Mouse (Mus musculus) neural tube, embryonic 13.5 days (tissue): Measurements from ENCODE around the gene Aanat. TPM values are rescaled to one million over a fixed set of nuclear protein-coding genes. Genes with fewer than 3 reads are reported as not detected.

Experiments used
- ATAC-seq: fragments of 200-750 bp; cut with Nextera tagmentation; 2 replicates; pipeline ENCODE4 v1.8.0; 2017; ENCODE audit warnings: low read depth, mild to moderate bottlenecking, moderate TSS enrichment, moderate library complexity
- H3K27ac ChIP-seq: fragments of 300-500 bp; sonication (generic); replicated peaks from 2 replicates; pipeline ENCODE4 v1.5.1; 2015; ENCODE audit warnings: moderate library complexity, mild to moderate bottlenecking, inconsistent platforms
- H3K27me3 ChIP-seq: fragments of 300-500 bp; sonication (generic); 2 replicates; pipeline ENCODE4 v1.6.1; 2015; ENCODE audit warnings: mild to moderate bottlenecking, inconsistent platforms
- H3K36me3 ChIP-seq: fragments of 300-500 bp; sonication (generic); 2 replicates; pipeline ENCODE4 v1.6.1; 2015; ENCODE audit warnings: mild to moderate bottlenecking, inconsistent platforms
- H3K4me1 ChIP-seq: fragments of 300-500 bp; sonication (generic); replicated peaks from 2 replicates; pipeline ENCODE4 v1.6.1; 2015; ENCODE audit warnings: inconsistent platforms
- H3K4me2 ChIP-seq: fragments of 300-500 bp; sonication (generic); 2 replicates; pipeline ENCODE4 v1.6.1; 2015; ENCODE audit warnings: inconsistent platforms, mild to moderate bottlenecking, moderate library complexity
- H3K4me3 ChIP-seq: fragments of 300-500 bp; sonication (generic); 2 replicates; pipeline ENCODE4 v1.5.1; 2015; ENCODE audit warnings: mild to moderate bottlenecking, inconsistent platforms
- H3K9ac ChIP-seq: fragments of 300-500 bp; sonication (generic); 2 replicates; pipeline ENCODE4 v1.6.1; 2015; ENCODE audit warnings: moderate library complexity, mild to moderate bottlenecking, inconsistent platforms
- H3K9me3 ChIP-seq: fragments of 300-500 bp; sonication (generic); 2 replicates; pipeline ENCODE4 v1.6.1; 2016; ENCODE audit warnings: inconsistent platforms
- WGBS: fragments of 180-500 bp; shearing (Covaris S2); methylation state at CpG from one replicate; pipeline ENCODE4 v1.1.7; 2015; 5-methylcytosine and 5-hydroxymethylcytosine counted together
- polyA plus RNA-seq: library from polyadenylated mRNA; unstranded; fragments of >200 nt; fragmentation: Nextera tagmentation; extraction: Ambion mirVana; gene quantifications from 2 replicates; pipeline ENCODE4 v1.2.1, GENCODE M21; 2015

Gene Aanat
- polyA plus RNA-seq, 1 experiment from 2014 or later = 0.18 TPM

- no peaks in the 10 kb centered on the region for H3K36me3 ChIP-seq
- no peak overlapping the region for H3K27ac ChIP-seq
- no peaks in the 10 kb centered on the region for H3K27me3 ChIP-seq
- H3K4me1 ChIP-seq = peaks cover 76% of the 10 kb centered on the region
- 70% methylated on average over 1 of the region's 1 CpGs for WGBS
- ATAC-seq = no peak
- H3K4me2 ChIP-seq = no peak overlapping the region
- no peaks in the 10 kb centered on the region for H3K9me3 ChIP-seq
- no peak overlapping the region for H3K4me3 ChIP-seq
- H3K9ac ChIP-seq = 0 out of 2 replicates have a peak overlapping the region, but pooled peaks have one; percentile 12
Observed at GRCm38 (mm10) chr11:116555572-116555971, 30.7 kb upstream of the Aanat start.

GRCm38 (mm10) chr11:116556308-116556707 lies 29.9 kb upstream of the Aanat start:
- H3K9ac ChIP-seq = no peak overlapping the region
- H3K4me1 ChIP-seq = peaks cover 69% of the 10 kb centered on the region
- no peaks in the 10 kb centered on the region for H3K27me3 ChIP-seq
- 0 out of 2 replicates have a peak overlapping the region, but pooled peaks have one; percentile 13 for H3K27ac ChIP-seq
- H3K4me3 ChIP-seq = no peak overlapping the region
- H3K36me3 ChIP-seq = no peaks in the 10 kb centered on the region
- 68% methylated on average over 6 of the region's 6 CpGs for WGBS
- H3K9me3 ChIP-seq = no peaks in the 10 kb centered on the region
- ATAC-seq = no peak
- H3K4me2 ChIP-seq = no peak overlapping the region

- 63% methylated on average over 7 of the region's 7 CpGs for WGBS
Observed at GRCm38 (mm10) chr11:116565283-116566041, 20.8 kb upstream of the Aanat start.

DNA sequence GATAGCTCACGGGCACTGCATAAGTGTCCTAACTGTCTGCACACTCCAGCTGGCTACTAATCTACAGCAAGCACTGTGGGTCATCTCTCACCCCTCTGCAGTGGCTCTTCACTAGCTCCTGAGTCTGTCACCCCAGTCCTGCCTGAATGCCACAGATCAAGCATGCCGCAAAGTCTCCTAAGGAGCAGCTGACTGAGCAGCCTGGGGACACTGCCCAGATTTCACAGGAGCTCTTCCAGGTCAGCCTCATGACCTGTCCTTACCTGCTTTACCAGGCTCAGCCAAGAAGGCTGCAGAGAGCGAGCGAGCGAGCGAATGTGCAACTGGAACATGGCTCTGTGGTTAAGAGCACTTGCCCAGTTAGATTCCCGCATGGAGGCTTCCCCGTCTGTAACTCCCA lies 18.7 kb upstream of the Aanat start:
- Histone ChIP-seq H3K9ac (no peak overlapping the region), H3K27ac (no peak overlapping the region), H3K4me1 (peaks cover 49% of the 10 kb centered on the region), H3K27me3 (no peaks in the 10 kb centered on the region), H3K9me3 (no peaks in the 10 kb centered on the region), H3K4me2 (no peak overlapping the region), H3K4me3 (no peak overlapping the region), H3K36me3 (no peaks in the 10 kb centered on the region)
- no peak for ATAC-seq
- 73% methylated on average over 8 of the region's 8 CpGs for WGBS

More at GRCm38 (mm10) chr11:116565283-116566041, 20.8 kb upstream of the Aanat start:
- Histone ChIP-seq H3K9me3 (no peaks in the 10 kb centered on the region), H3K36me3 (no peaks in the 10 kb centered on the region), H3K4me2 (no peak overlapping the region), H3K27me3 (no peaks in the 10 kb centered on the region), H3K4me1 (peaks cover 28% of the 10 kb centered on the region), H3K4me3 (no peak overlapping the region), H3K27ac (no peak overlapping the region), H3K9ac (no peak overlapping the region)
- no peak for ATAC-seq

- H3K27me3 ChIP-seq = no peaks in the 10 kb centered on the region
- no peak overlapping the region; the same call in 1 of the 2 replicates for H3K27ac ChIP-seq
- H3K36me3 ChIP-seq = no peaks in the 10 kb centered on the region
- no peak overlapping the region for H3K9ac ChIP-seq
- H3K4me1 ChIP-seq = peaks cover 78% of the 10 kb centered on the region
- no peak overlapping the region for H3K4me2 ChIP-seq
- 91% methylated on average over 7 of the region's 7 CpGs for WGBS
- no peak overlapping the region for H3K4me3 ChIP-seq
- no peak for ATAC-seq
- no peaks in the 10 kb centered on the region for H3K9me3 ChIP-seq
Observed at GRCm38 (mm10) chr11:116570821-116571220, 15.4 kb upstream of the Aanat start.

DNA sequence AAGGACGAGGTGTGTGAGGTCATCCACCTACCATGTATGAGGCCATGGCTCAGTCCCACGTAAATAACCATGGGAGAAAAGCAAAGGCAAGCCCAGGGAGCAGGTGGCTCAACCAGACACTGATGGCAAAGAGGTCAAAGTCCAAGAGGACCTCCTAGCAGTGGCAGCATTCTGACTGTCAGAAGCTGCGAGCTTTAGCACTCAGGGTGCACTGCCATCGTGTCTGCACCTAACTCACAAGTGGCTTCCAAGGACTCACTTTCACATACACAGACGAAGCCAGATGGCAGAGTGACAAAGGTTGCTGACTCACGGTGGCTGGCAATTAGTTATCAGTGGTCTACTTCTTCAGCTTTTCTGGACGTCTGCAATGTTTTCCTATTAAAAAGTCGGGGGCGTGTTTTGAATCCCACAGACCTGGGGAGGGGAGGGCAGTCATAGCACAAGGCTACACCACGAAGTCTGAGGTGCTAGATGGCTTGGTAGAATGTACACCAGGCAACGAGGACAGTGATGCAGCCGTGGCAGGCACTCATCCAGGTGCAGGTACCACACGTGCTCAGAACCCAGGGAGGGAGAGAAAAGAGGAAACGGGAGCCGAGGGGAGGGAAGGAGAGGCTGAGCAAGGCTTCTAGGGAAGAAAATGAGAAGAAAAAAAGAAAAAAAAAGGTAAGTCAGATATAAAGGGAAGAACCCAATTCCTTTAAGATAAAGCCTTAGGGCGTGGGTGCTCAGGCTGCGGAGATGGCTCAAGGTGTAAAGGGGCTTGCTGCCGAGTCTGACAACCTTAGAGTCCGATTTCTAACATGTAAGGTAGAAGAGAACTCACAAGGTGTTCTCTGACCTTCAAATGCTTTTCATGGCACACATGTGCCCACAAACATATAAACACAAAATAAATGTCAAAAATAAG lies 14.2 kb upstream of the Aanat start:
- 82% methylated on average over 19 of the region's 19 CpGs for WGBS
- Histone ChIP-seq H3K36me3 (no peaks in the 10 kb centered on the region), H3K27ac (no peak overlapping the region)

DNA sequence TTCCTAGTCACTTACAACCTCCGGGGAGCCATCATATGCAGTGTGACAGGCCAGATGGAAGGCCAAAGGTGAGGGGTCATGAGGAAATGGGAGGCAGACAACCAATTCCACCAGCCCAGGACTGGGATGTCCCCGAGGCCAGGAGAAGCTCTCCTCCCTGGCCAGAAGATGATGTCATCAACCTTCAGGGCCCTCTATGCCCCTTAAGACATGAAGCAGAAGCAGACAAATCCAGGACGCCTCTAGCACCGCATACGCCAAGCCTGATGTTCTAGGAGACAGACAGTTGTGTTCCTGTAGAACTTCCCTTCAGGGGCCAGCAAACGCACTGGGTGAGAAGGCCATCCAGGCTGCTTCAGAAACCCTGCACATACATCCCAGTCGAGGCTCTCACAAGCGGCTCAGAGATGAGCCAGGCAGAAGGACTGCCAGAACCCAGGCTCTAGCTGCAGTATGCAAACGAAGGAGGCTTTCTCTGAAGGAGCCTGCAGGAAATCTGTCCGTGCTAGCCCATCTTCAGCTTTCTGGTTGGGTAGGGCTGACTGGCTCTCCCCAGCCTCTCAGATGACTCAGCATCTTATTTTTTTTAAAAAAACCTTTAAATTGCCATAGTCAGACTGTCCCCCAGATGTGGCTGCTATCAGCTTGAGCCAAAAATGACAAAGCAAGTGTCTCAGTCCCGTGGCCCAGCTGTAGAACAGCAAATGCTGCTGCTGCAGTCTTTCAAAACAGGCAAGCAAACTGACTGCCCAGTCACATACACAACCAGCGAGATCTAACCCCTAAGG lies 13.3 kb upstream of the Aanat start:
- Histone ChIP-seq H3K9ac (peak overlapping the region; percentile 31; the same call in 1 of the 2 replicates), H3K27ac (peak overlapping the region; percentile 18; the same call in 1 of the 2 replicates)
- 62% methylated on average over 12 of the region's 12 CpGs for WGBS

More for the DNA sequence above, 14.2 kb upstream of the Aanat start:
- Histone ChIP-seq H3K9ac (no peak overlapping the region), H3K9me3 (no peaks in the 10 kb centered on the region), H3K4me3 (no peak overlapping the region), H3K4me2 (no peak overlapping the region), H3K4me1 (peaks cover 85% of the 10 kb centered on the region), H3K27me3 (no peaks in the 10 kb centered on the region)
- ATAC-seq = no peak

GRCm38 (mm10) chr11:116574486-116574885 lies 11.7 kb upstream of the Aanat start:
- Histone ChIP-seq H3K9ac (no peak overlapping the region), H3K4me1 (peaks cover 100% of the 10 kb centered on the region)

More for the DNA sequence above, 13.3 kb upstream of the Aanat start:
- H3K36me3 ChIP-seq = no peaks in the 10 kb centered on the region
- peak; percentile 46; the same call in 1 of the 2 replicates for ATAC-seq
- H3K4me3 ChIP-seq = no peak overlapping the region
- no peaks in the 10 kb centered on the region for H3K9me3 ChIP-seq
- peaks cover 86% of the 10 kb centered on the region for H3K4me1 ChIP-seq
- H3K27me3 ChIP-seq = no peaks in the 10 kb centered on the region
- no peak overlapping the region for H3K4me2 ChIP-seq

DNA sequence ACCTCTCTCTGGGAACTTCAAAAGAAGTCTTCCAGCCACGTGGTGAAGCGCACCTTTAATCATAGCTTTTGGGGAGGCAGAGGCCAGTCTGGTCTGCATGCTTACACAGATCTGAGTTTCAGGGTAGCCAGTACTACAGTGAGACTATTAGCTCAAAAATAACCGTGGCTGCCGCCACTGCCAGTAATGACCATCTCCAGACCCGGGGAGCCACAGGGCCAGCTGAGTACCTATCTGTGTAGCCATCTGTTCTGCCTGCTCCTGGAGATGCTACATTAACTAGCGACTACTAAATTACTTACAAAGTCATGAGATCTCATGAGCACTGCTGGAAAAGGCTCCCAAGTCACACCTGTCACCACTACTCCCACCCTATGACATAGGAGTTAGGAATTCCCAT lies 11.2 kb upstream of the Aanat start:
- Histone ChIP-seq H3K36me3 (no peaks in the 10 kb centered on the region), H3K4me3 (no peak overlapping the region), H3K4me1 (peaks cover 100% of the 10 kb centered on the region), H3K27ac (no peak overlapping the region; the same call in 1 of the 2 replicates), H3K9me3 (no peaks in the 10 kb centered on the region), H3K9ac (no peak overlapping the region), H3K4me2 (0 out of 2 replicates have a peak overlapping the region, but pooled peaks have one; percentile 4), H3K27me3 (no peaks in the 10 kb centered on the region)
- 42% methylated on average over 6 of the region's 6 CpGs for WGBS
- no peak for ATAC-seq

More at GRCm38 (mm10) chr11:116574486-116574885, 11.7 kb upstream of the Aanat start:
- WGBS = 63% methylated on average over 6 of the region's 6 CpGs
- Histone ChIP-seq H3K27ac (no peak overlapping the region), H3K4me2 (0 out of 2 replicates have a peak overlapping the region, but pooled peaks have one; percentile 4), H3K36me3 (no peaks in the 10 kb centered on the region), H3K27me3 (no peaks in the 10 kb centered on the region), H3K4me3 (no peak overlapping the region), H3K9me3 (no peaks in the 10 kb centered on the region)
- ATAC-seq = no peak

- Histone ChIP-seq H3K4me1 (peaks cover 100% of the 10 kb centered on the region), H3K4me2 (no peak overlapping the region; the same call in 1 of the 2 replicates), H3K4me3 (no peak overlapping the region), H3K36me3 (no peaks in the 10 kb centered on the region), H3K9ac (no peak overlapping the region), H3K9me3 (no peaks in the 10 kb centered on the region), H3K27ac (no peak overlapping the region; the same call in 1 of the 2 replicates), H3K27me3 (no peaks in the 10 kb centered on the region)
- ATAC-seq = no peak
- 89% methylated on average over 2 of the region's 2 CpGs for WGBS
Observed at GRCm38 (mm10) chr11:116575396-116575795, 10.8 kb upstream of the Aanat start.

DNA sequence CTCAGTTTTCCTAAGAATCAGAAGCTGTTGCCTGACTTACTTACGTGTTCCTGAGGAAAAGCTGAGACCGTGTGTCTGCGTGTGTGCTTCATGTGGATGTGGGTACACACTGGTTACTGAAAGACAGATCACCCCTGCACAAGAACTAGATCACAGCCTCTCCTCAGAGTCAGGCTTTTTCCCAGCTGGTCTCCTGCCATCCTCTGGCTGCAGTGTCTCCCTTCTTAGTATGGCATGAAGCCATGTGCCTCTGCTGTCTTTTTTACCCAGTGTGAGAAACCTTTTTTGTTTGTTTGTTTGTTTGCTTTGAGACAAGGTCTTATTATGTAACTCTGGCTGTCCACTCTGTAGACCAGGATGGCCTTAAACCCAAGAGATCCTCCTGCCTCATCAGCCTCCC lies 7.0 kb upstream of the Aanat start:
- peak overlapping the region; percentile 81 for H3K4me2 ChIP-seq
- no peak overlapping the region for H3K27ac ChIP-seq
- H3K4me1 ChIP-seq = peaks cover 61% of the 10 kb centered on the region
- H3K27me3 ChIP-seq = no peaks in the 10 kb centered on the region
- H3K36me3 ChIP-seq = no peaks in the 10 kb centered on the region
- 92% methylated on average over 3 of the region's 3 CpGs for WGBS
- H3K9ac ChIP-seq = 0 out of 2 replicates have a peak overlapping the region, but pooled peaks have one; percentile 17
- no peak for ATAC-seq
- no peaks in the 10 kb centered on the region for H3K9me3 ChIP-seq
- H3K4me3 ChIP-seq = peak overlapping the region; percentile 78
